Mouse (Mus musculus): ENCODE data around the gene Gm14124. TPM values are rescaled to one million over a fixed set of nuclear protein-coding genes. Genes with fewer than 3 reads are reported as not detected.
A peak's percentile ranks its signal among the peaks of the same experiment; 100 is the strongest.
"Not testable (repeated sequence)": the region's sequence is repeated elsewhere in the genome, so short reads cannot be mapped to it uniquely, and the experiment has no call there.

Gm14124 gene
- polyA plus RNA-seq (2014; fragmentation: Nextera tagmentation; extraction: Ambion mirVana), result not detected in 2 replicates

DNA sequence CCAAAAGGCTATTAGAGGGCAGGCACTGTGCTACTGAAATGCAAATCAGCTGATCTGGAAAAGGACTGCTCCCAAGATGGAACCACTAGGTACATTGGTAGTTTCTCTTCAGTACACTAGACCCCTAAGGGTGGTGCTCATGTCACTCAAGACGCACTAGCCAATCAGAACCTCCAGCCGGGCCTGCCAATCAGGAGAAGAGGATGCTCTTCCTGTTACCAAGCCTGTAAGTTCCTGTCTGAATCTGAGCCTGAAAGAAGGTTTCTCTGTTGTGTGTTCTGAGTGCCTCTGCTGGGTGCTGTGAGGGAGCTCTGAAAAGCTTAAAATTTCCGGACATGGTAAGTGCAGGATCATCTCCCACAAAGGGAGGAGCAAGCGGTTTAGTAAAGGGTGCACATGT is at the start of gene Gm14124:
Gene Gm14124 (plus strand): TSS at position 227 of the 400 bp plus-strand sequence.
- WGBS, result 81% methylated on average over 3 of the region's 4 CpGs
- H3K4me3 ChIP-seq (ENCODE audit: low read depth, low read length); H3K4me1 ChIP-seq (ENCODE audit: control insufficient read depth, insufficient read depth, low read length); H3K9ac ChIP-seq (replicated peaks; ENCODE audit: low read length); H3K27ac ChIP-seq (replicated peaks; ENCODE audit: low read depth, low read length); H3K4me2 ChIP-seq (ENCODE audit: low read depth, low read length); H3K9me3 ChIP-seq (replicated peaks; ENCODE audit: control insufficient read depth, low read length); H3K27me3 ChIP-seq (ENCODE audit: control insufficient read depth, insufficient read depth, low read length); ATAC-seq (replicated peaks; ENCODE audit: insufficient number of reproducible peaks, low FRiP score, low TSS enrichment, low read depth); DNase-seq (ENCODE audit: low spot score); H3K36me3 ChIP-seq (replicated peaks; ENCODE audit: control insufficient read depth, insufficient read depth, low read depth, low read length): not testable (repeated sequence)

DNA sequence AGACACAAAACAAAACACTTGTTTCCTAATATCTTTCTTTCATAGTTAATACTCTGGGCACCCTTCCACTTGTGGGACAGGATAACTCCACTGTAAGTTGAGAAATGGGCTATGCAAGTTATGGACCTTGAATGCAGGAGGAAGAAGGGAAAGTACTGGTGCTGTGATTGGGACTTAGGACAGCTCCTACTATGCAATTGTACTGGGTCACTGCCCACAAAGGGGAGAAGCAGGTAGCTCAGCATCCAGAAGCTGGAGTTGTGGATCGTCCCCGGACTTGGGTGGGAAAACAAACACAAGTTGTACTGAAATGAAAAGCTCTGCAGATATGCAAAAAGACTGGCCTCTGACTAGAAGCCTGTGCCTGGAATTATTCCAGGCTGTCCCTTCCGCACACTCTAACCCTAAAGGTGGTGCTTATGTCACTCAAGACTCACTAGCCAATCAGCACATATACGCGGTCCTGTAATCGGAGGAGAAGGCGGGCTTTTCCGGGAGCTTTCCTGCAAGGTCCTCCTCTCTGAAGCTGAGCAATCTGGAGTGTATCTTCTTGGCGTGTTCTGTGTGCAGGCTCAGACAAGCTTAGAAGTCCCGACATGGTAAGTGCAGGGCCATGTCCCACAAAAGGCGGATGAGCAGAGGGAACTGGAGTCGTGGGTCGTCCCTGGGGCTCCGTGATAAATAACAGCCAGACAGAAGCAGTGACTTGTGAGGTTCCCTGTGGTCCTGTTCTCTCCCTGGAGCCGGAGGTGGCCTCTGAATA is 39.5 kb upstream of the Gm14124 start, which contains the start of gene Zfp937:
Gene Zfp937 (plus strand): TSS at position 474 of the 763 bp plus-strand sequence.
- not testable (repeated sequence) for H3K27ac ChIP-seq (replicated peaks; ENCODE audit: low read depth, low read length); H3K9me3 ChIP-seq (replicated peaks; ENCODE audit: control insufficient read depth, low read length); H3K4me1 ChIP-seq (ENCODE audit: control insufficient read depth, insufficient read depth, low read length); H3K27me3 ChIP-seq (ENCODE audit: control insufficient read depth, insufficient read depth, low read length); H3K36me3 ChIP-seq (replicated peaks; ENCODE audit: control insufficient read depth, insufficient read depth, low read depth, low read length)
- peak within 1 kb of the TSS; percentile 29 for H3K4me2 ChIP-seq (ENCODE audit: low read depth, low read length)
- 0% methylated on average over 15 of the region's 15 CpGs for WGBS
- H3K9ac ChIP-seq (replicated peaks; ENCODE audit: low read length), result peak within 1 kb of the TSS; percentile 55
- peak; percentile 100 for ATAC-seq (replicated peaks; ENCODE audit: insufficient number of reproducible peaks, low FRiP score, low TSS enrichment, low read depth)
- DNase-seq (ENCODE audit: low spot score), result peak; percentile 57
- peak within 1 kb of the TSS; percentile 37 for H3K4me3 ChIP-seq (ENCODE audit: low read depth, low read length)

GRCm38 (mm10) chr2:150218363-150218725 is 39.0 kb upstream of the Gm14124 start:
- H3K4me1 ChIP-seq (ENCODE audit: control insufficient read depth, insufficient read depth, low read length); H3K9me3 ChIP-seq (replicated peaks; ENCODE audit: control insufficient read depth, low read length); H3K27me3 ChIP-seq (ENCODE audit: control insufficient read depth, insufficient read depth, low read length); H3K27ac ChIP-seq (replicated peaks; ENCODE audit: low read depth, low read length); H3K36me3 ChIP-seq (replicated peaks; ENCODE audit: control insufficient read depth, insufficient read depth, low read depth, low read length); ATAC-seq (replicated peaks; ENCODE audit: insufficient number of reproducible peaks, low FRiP score, low TSS enrichment, low read depth): not testable (repeated sequence)
- Histone ChIP-seq H3K4me2 (ENCODE audit: low read depth, low read length) (peak overlapping the region; percentile 21; the same call in 1 of the 2 replicates), H3K9ac (replicated peaks; ENCODE audit: low read length) (peak overlapping the region; percentile 55), H3K4me3 (ENCODE audit: low read depth, low read length) (peak overlapping the region; percentile 37)
- 18% methylated on average over 4 of the region's 4 CpGs for WGBS
- peak; percentile 3 for DNase-seq (ENCODE audit: low spot score)

- H3K27me3 ChIP-seq (ENCODE audit: control insufficient read depth, insufficient read depth, low read length); ATAC-seq (replicated peaks; ENCODE audit: insufficient number of reproducible peaks, low FRiP score, low TSS enrichment, low read depth); H3K4me3 ChIP-seq (ENCODE audit: low read depth, low read length); H3K4me1 ChIP-seq (ENCODE audit: control insufficient read depth, insufficient read depth, low read length); H3K9me3 ChIP-seq (replicated peaks; ENCODE audit: control insufficient read depth, low read length); H3K27ac ChIP-seq (replicated peaks; ENCODE audit: low read depth, low read length); H3K36me3 ChIP-seq (replicated peaks; ENCODE audit: control insufficient read depth, insufficient read depth, low read depth, low read length); DNase-seq (ENCODE audit: low spot score); H3K4me2 ChIP-seq (ENCODE audit: low read depth, low read length); H3K9ac ChIP-seq (replicated peaks; ENCODE audit: low read length): not testable (repeated sequence)
Observed at GRCm38 (mm10) chr2:150223263-150223662, 34.1 kb upstream of the Gm14124 start.

DNA sequence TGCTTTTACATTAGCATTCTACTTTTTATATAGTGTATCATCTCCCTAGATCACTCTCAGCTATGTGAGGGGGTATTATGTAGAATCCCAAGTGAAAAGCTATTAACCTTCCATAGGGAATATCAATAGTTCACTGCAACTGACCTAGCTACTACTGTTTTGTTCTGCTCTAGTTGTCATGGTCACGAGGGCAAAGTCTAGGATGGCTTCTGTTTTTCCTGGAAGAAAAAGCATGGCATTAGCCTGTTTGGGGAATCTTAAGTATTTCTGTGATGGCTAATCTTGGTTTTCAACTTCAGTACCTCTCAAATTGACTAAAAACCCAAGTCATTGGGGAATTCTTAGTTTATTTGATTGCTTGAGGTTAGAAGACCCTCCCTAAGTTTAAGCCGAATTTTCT is 14.1 kb upstream of the Gm14124 start:
- Histone ChIP-seq H3K4me1 (ENCODE audit: control insufficient read depth, insufficient read depth, low read length) (no peaks in the 10 kb centered on the region), H3K27ac (replicated peaks; ENCODE audit: low read depth, low read length) (no peak overlapping the region), H3K4me3 (ENCODE audit: low read depth, low read length) (no peak overlapping the region), H3K9ac (replicated peaks; ENCODE audit: low read length) (no peak overlapping the region), H3K9me3 (replicated peaks; ENCODE audit: control insufficient read depth, low read length) (no peaks in the 10 kb centered on the region; the same call in 1 of the 2 replicates), H3K36me3 (replicated peaks; ENCODE audit: control insufficient read depth, insufficient read depth, low read depth, low read length) (no peaks in the 10 kb centered on the region; the same call in 1 of the 2 replicates), H3K27me3 (ENCODE audit: control insufficient read depth, insufficient read depth, low read length) (no peaks in the 10 kb centered on the region), H3K4me2 (ENCODE audit: low read depth, low read length) (no peak overlapping the region)
- 87% methylated on average over 2 of the region's 2 CpGs for WGBS
- ATAC-seq (replicated peaks; ENCODE audit: insufficient number of reproducible peaks, low FRiP score, low TSS enrichment, low read depth) (no peak), DNase-seq (ENCODE audit: low spot score) (no peak)

- H3K9me3 ChIP-seq (replicated peaks; ENCODE audit: control insufficient read depth, low read length); H3K4me1 ChIP-seq (ENCODE audit: control insufficient read depth, insufficient read depth, low read length); ATAC-seq (replicated peaks; ENCODE audit: insufficient number of reproducible peaks, low FRiP score, low TSS enrichment, low read depth); H3K27me3 ChIP-seq (ENCODE audit: control insufficient read depth, insufficient read depth, low read length); H3K27ac ChIP-seq (replicated peaks; ENCODE audit: low read depth, low read length); H3K9ac ChIP-seq (replicated peaks; ENCODE audit: low read length); DNase-seq (ENCODE audit: low spot score); H3K4me2 ChIP-seq (ENCODE audit: low read depth, low read length); H3K4me3 ChIP-seq (ENCODE audit: low read depth, low read length); H3K36me3 ChIP-seq (replicated peaks; ENCODE audit: control insufficient read depth, insufficient read depth, low read depth, low read length): not testable (repeated sequence)
- 63% methylated on average over 2 of the region's 2 CpGs for WGBS
Observed at GRCm38 (mm10) chr2:150255491-150255890, 1.8 kb upstream of the Gm14124 start, which contains the start of gene Gm21994. TSS of gene Gm21994 (minus strand) at chr2:150255591.

DNA sequence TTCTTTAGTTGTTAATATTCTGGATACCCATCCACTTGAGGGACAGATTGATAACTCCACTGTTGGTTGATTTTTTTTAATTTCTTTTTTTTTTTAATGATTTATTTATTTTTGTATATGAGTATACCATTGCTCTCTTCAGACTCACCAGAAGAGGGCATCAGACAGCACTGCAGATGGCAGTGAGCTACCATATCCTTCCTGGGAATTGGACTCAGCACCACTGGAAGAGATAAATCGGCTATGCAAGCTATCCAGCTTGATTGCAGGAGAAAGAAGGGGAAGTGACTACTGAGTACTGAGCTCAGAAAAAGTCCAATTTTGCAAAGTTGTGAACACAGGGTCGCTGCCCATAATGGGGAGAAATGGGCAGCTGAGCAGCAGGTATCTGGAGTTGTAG is 456 bp upstream of the Gm14124 start:
- not testable (repeated sequence) for H3K27me3 ChIP-seq (ENCODE audit: control insufficient read depth, insufficient read depth, low read length); H3K4me1 ChIP-seq (ENCODE audit: control insufficient read depth, insufficient read depth, low read length); ATAC-seq (replicated peaks; ENCODE audit: insufficient number of reproducible peaks, low FRiP score, low TSS enrichment, low read depth); H3K27ac ChIP-seq (replicated peaks; ENCODE audit: low read depth, low read length); H3K4me2 ChIP-seq (ENCODE audit: low read depth, low read length); H3K36me3 ChIP-seq (replicated peaks; ENCODE audit: control insufficient read depth, insufficient read depth, low read depth, low read length); H3K4me3 ChIP-seq (ENCODE audit: low read depth, low read length); DNase-seq (ENCODE audit: low spot score); H3K9me3 ChIP-seq (replicated peaks; ENCODE audit: control insufficient read depth, low read length); H3K9ac ChIP-seq (replicated peaks; ENCODE audit: low read length)
- 74% methylated on average over 2 of the region's 2 CpGs for WGBS

DNA sequence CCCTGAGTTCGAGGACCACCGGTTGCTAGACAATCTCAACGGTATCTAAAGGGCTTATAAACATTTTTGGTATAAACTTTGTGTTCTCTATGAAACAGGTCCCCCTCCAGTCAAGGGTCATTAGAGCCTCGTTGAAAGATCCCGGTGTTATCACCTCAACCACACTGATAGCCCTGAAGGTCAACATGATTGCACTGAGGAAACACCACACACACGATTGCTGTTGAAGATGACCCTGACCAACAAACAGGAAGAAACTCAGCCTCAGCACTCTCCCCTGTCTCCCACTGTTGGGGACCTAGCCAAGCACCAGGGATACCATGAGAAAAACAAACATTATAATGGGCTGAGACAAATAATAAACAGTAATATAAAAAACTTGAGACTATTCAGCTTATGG is 36.4 kb downstream of the Gm14124 start:
- no peak overlapping the region for H3K27ac ChIP-seq (replicated peaks; ENCODE audit: low read depth, low read length)
- no peaks in the 10 kb centered on the region for H3K36me3 ChIP-seq (replicated peaks; ENCODE audit: control insufficient read depth, insufficient read depth, low read depth, low read length)
- no peaks in the 10 kb centered on the region for H3K9me3 ChIP-seq (replicated peaks; ENCODE audit: control insufficient read depth, low read length)
- no peaks in the 10 kb centered on the region for H3K27me3 ChIP-seq (ENCODE audit: control insufficient read depth, insufficient read depth, low read length)
- no peak for ATAC-seq (replicated peaks; ENCODE audit: insufficient number of reproducible peaks, low FRiP score, low TSS enrichment, low read depth)
- H3K9ac ChIP-seq (replicated peaks; ENCODE audit: low read length), result no peak overlapping the region
- H3K4me2 ChIP-seq (ENCODE audit: low read depth, low read length), result no peak overlapping the region
- DNase-seq (ENCODE audit: low spot score), result no peak
- H3K4me1 ChIP-seq (ENCODE audit: control insufficient read depth, insufficient read depth, low read length), result no peaks in the 10 kb centered on the region
- no peak overlapping the region for H3K4me3 ChIP-seq (ENCODE audit: low read depth, low read length)
- whole genome bisulfite sequencing, result 83% methylated on average over 6 of the region's 6 CpGs

Measured in embryonic facial prominence, embryonic 11.5 days (tissue).